Mouse (Mus musculus) neural tube, postnatal 0 days (tissue): ENCODE measurements around the gene Fgfbp1. TPM values are rescaled to one million over a fixed set of nuclear protein-coding genes. Genes with fewer than 3 reads are reported as not detected.

ENCODE experiments used
- polyA plus RNA-seq: library from polyadenylated mRNA; unstranded; fragments of >200 nt; fragmentation: Nextera tagmentation; extraction: Ambion mirVana; gene quantifications from 2 replicates; pipeline ENCODE4 v1.2.1, GENCODE M21; 2015

Gene Fgfbp1
- 16.9 and 41.5 TPM in 2 replicates for polyA plus RNA-seq

GRCm38 (mm10) chr5:43981620-43982019 lies at the start of gene Fgfbp1:
Gene Fgfbp1, minus strand, starts transcription at chr5:43981779.

Other genes starting within 250 kb of the Fgfbp1 start
- 0.72 TPM in 1 of 2 replicates, not detected in the other for gene Bst1, start 162.9 kb downstream of the Fgfbp1 start, polyA plus RNA-seq
- gene Fbxl5, start 160.1 kb downstream of the Fgfbp1 start, polyA plus RNA-seq: 79.3 and 80.7 TPM in 2 replicates
- gene Cd38, start 113.2 kb downstream of the Fgfbp1 start, polyA plus RNA-seq: 3.7 TPM in 2 replicates
- gene Gm7879, start 68.6 kb downstream of the Fgfbp1 start, polyA plus RNA-seq: not detected in 2 replicates
- gene Prom1, start 120.3 kb upstream of the Fgfbp1 start, polyA plus RNA-seq: 13.8 and 17.3 TPM in 2 replicates
- 27.3 and 27.8 TPM in 2 replicates for gene Tapt1, start 244.8 kb upstream of the Fgfbp1 start, polyA plus RNA-seq